Comparison of ENCODE assay signal across 8 mouse cellular contexts in genomic region chr5:149031199-149031750, GRCm38 (mm10). TPM values are rescaled to one million over a fixed set of nuclear protein-coding genes. Genes with fewer than 3 reads are reported as not detected.
DNase-seq lines count a peak whose midpoint lies in the region; ATAC-seq lines count a peak whose summit lies in the region.

No protein-coding gene starts in this region.

- peak overlapping the region; percentile 35 for H3K4me3 ChIP-seq in embryonic facial prominence, embryonic 14.5 days (ENCODE audit: low read depth, low read length)
- H3K4me3 ChIP-seq in heart, embryonic 11.5 days (ENCODE audit: low read depth, low read length), result peak overlapping the region; percentile 47
- peak overlapping the region; percentile 29 for H3K4me3 ChIP-seq in kidney, embryonic 14.5 days (ENCODE audit: low read length)
- peak overlapping the region; percentile 58 for H3K4me3 ChIP-seq in liver, embryonic 16.5 days (ENCODE audit: low read depth, low read length)
- peak overlapping the region; percentile 25 for H3K4me3 ChIP-seq in neural tube, embryonic 12.5 days
- peak overlapping the region; percentile 49 for H3K4me3 ChIP-seq in stomach, embryonic 16.5 days (replicated peaks; ENCODE audit: low read length)

- H3K9ac ChIP-seq in embryonic facial prominence, embryonic 14.5 days (ENCODE audit: low read depth, low read length), result peak overlapping the region; percentile 67
- H3K9ac ChIP-seq in heart, embryonic 11.5 days (ENCODE audit: low read depth, low read length), result peak overlapping the region; percentile 81
- peak overlapping the region; percentile 54 for H3K9ac ChIP-seq in kidney, embryonic 14.5 days (ENCODE audit: low read depth, low read length)
- peak overlapping the region; percentile 61 for H3K9ac ChIP-seq in liver, embryonic 16.5 days (ENCODE audit: low read depth, low read length)
- peak overlapping the region; percentile 59 for H3K9ac ChIP-seq in neural tube, embryonic 12.5 days
- H3K9ac ChIP-seq in stomach, embryonic 16.5 days (ENCODE audit: low read length), result peak overlapping the region; percentile 84

- DNase-seq in A20 (ENCODE audit: low read depth, low spot score), result peak; percentile 85
- peak; percentile 84 for DNase-seq in adrenal gland, postnatal 10 days
- DNase-seq in embryonic facial prominence, embryonic 14.5 days (ENCODE audit: low spot score), result peak; percentile 92

- H3K9me3 ChIP-seq in embryonic facial prominence, embryonic 14.5 days (ENCODE audit: control insufficient read depth, low read length), result no peaks in the 10 kb centered on the region
- no peaks in the 10 kb centered on the region for H3K9me3 ChIP-seq in heart, embryonic 11.5 days (replicated peaks; ENCODE audit: control insufficient read depth, low read length)
- H3K9me3 ChIP-seq in kidney, embryonic 14.5 days (ENCODE audit: control insufficient read depth, low read length), result no peaks in the 10 kb centered on the region
- H3K9me3 ChIP-seq in liver, embryonic 16.5 days (replicated peaks; ENCODE audit: control insufficient read depth, low read length), result no peaks in the 10 kb centered on the region
- H3K9me3 ChIP-seq in neural tube, embryonic 12.5 days, result 0 out of 2 replicates have a peak, but pooled peaks cover under 1% of the 10 kb centered on the region
- no peaks in the 10 kb centered on the region for H3K9me3 ChIP-seq in stomach, embryonic 16.5 days (replicated peaks; ENCODE audit: control insufficient read depth, low read length)

- H3K4me2 ChIP-seq in embryonic facial prominence, embryonic 14.5 days (ENCODE audit: low read depth, low read length), result peak overlapping the region; percentile 60
- peak overlapping the region; percentile 71 for H3K4me2 ChIP-seq in heart, embryonic 11.5 days
- peak overlapping the region; percentile 56 for H3K4me2 ChIP-seq in kidney, embryonic 14.5 days (replicated peaks; ENCODE audit: low read depth, low read length)
- peak overlapping the region; percentile 67 for H3K4me2 ChIP-seq in liver, embryonic 16.5 days (ENCODE audit: low read depth, low read length)
- H3K4me2 ChIP-seq in neural tube, embryonic 12.5 days (replicated peaks), result peak overlapping the region; percentile 61
- H3K4me2 ChIP-seq in stomach, embryonic 16.5 days (ENCODE audit: low read depth, low read length), result peak overlapping the region; percentile 70

- no peaks in the 10 kb centered on the region for H3K27me3 ChIP-seq in embryonic facial prominence, embryonic 14.5 days (replicated peaks; ENCODE audit: control insufficient read depth, insufficient read depth, low read length)
- H3K27me3 ChIP-seq in heart, embryonic 11.5 days (ENCODE audit: control insufficient read depth, insufficient read depth, low read length), result no peaks in the 10 kb centered on the region
- H3K27me3 ChIP-seq in kidney, embryonic 14.5 days (ENCODE audit: control insufficient read depth, insufficient read depth, low read length), result no peaks in the 10 kb centered on the region
- no peaks in the 10 kb centered on the region for H3K27me3 ChIP-seq in liver, embryonic 16.5 days (ENCODE audit: control insufficient read depth, insufficient read depth, low read depth, low read length)
- H3K27me3 ChIP-seq in neural tube, embryonic 12.5 days (replicated peaks), result no peaks in the 10 kb centered on the region
- H3K27me3 ChIP-seq in stomach, embryonic 16.5 days (ENCODE audit: control insufficient read depth, insufficient read depth, low read length), result no peaks in the 10 kb centered on the region

- peak overlapping the region; percentile 87 for H3K27ac ChIP-seq in embryonic facial prominence, embryonic 14.5 days (replicated peaks; ENCODE audit: low read depth, low read length)
- H3K27ac ChIP-seq in heart, embryonic 11.5 days (ENCODE audit: low read depth, low read length), result peak overlapping the region; percentile 92
- H3K27ac ChIP-seq in kidney, embryonic 14.5 days (ENCODE audit: low read depth, low read length), result peak overlapping the region; percentile 74; the same call in 1 of the 2 replicates
- H3K27ac ChIP-seq in liver, embryonic 16.5 days (ENCODE audit: low read length), result peak overlapping the region; percentile 70
- peak overlapping the region; percentile 28; the same call in 1 of the 2 replicates for H3K27ac ChIP-seq in neural tube, embryonic 12.5 days
- peak overlapping the region; percentile 94 for H3K27ac ChIP-seq in stomach, embryonic 16.5 days (ENCODE audit: low read length)

- no peaks in the 10 kb centered on the region for H3K36me3 ChIP-seq in embryonic facial prominence, embryonic 14.5 days (ENCODE audit: control insufficient read depth, insufficient read depth, low read length)
- no peaks in the 10 kb centered on the region for H3K36me3 ChIP-seq in heart, embryonic 11.5 days (ENCODE audit: control insufficient read depth, insufficient read depth, low read length)
- H3K36me3 ChIP-seq in kidney, embryonic 14.5 days (ENCODE audit: control insufficient read depth, insufficient read depth, low read length), result no peaks in the 10 kb centered on the region
- no peaks in the 10 kb centered on the region for H3K36me3 ChIP-seq in liver, embryonic 16.5 days (ENCODE audit: control insufficient read depth, insufficient read depth)
- no peaks in the 10 kb centered on the region for H3K36me3 ChIP-seq in neural tube, embryonic 12.5 days
- H3K36me3 ChIP-seq in stomach, embryonic 16.5 days (ENCODE audit: control insufficient read depth, insufficient read depth, low read length), result no peaks in the 10 kb centered on the region

- H3K4me1 ChIP-seq in embryonic facial prominence, embryonic 14.5 days (ENCODE audit: control insufficient read depth, insufficient read depth, low read length), result peaks cover 13% of the 10 kb centered on the region; the same call in 1 of the 2 replicates
- H3K4me1 ChIP-seq in heart, embryonic 11.5 days (ENCODE audit: control insufficient read depth, insufficient read depth, low read length), result peaks cover 13% of the 10 kb centered on the region
- peaks cover 5% of the 10 kb centered on the region for H3K4me1 ChIP-seq in kidney, embryonic 14.5 days (ENCODE audit: control insufficient read depth, insufficient read depth, low read length)
- peaks cover 13% of the 10 kb centered on the region for H3K4me1 ChIP-seq in liver, embryonic 16.5 days (ENCODE audit: control insufficient read depth, low read depth, low read length)
- H3K4me1 ChIP-seq in neural tube, embryonic 12.5 days, result peaks cover 17% of the 10 kb centered on the region
- peaks cover 7% of the 10 kb centered on the region for H3K4me1 ChIP-seq in stomach, embryonic 16.5 days (ENCODE audit: control insufficient read depth, insufficient read depth, low read length)

- ATAC-seq in embryonic facial prominence, embryonic 14.5 days (ENCODE audit: low read depth), result peak; percentile 91
- peak; percentile 57; the same call in 1 of the 2 replicates for ATAC-seq in heart, embryonic 11.5 days (replicated peaks; ENCODE audit: insufficient number of reproducible peaks, low FRiP score, low TSS enrichment)
- peak; percentile 71 for ATAC-seq in kidney, embryonic 14.5 days (ENCODE audit: low FRiP score, low TSS enrichment)
- peak; percentile 59 for ATAC-seq in liver, embryonic 16.5 days (ENCODE audit: low read depth)
- ATAC-seq in neural tube, embryonic 12.5 days (ENCODE audit: low FRiP score, low read depth), result peak; percentile 80
- peak; percentile 84 for ATAC-seq in stomach, embryonic 16.5 days (ENCODE audit: insufficient read depth, low FRiP score)

- 5% methylated on average over 25 of the region's 30 CpGs for WGBS in embryonic facial prominence, embryonic 14.5 days
- WGBS in heart, embryonic 11.5 days (ENCODE audit: insufficient replicate concordance), result 3% methylated on average over 29 of the region's 30 CpGs
- WGBS in kidney, embryonic 14.5 days, result 2% methylated on average over 29 of the region's 30 CpGs
- 2% methylated on average over 29 of the region's 30 CpGs for WGBS in liver, embryonic 16.5 days (ENCODE audit: insufficient replicate concordance)
- 3% methylated on average over 30 of the region's 30 CpGs for WGBS in neural tube, embryonic 12.5 days
- 2% methylated on average over 30 of the region's 30 CpGs for WGBS in stomach, embryonic 16.5 days

RNA-seq across cellular contexts. Expression of gene Gm42791, which starts 36.3 kb away (rescaled TPM):
- 1 to 10 TPM; 3.6 to 4.7 TPM for total RNA-seq in adrenal gland, postnatal 10 days (2021)
- polyA plus RNA-seq in embryonic facial prominence, embryonic 14.5 days (2014; fragmentation: Nextera tagmentation; extraction: Ambion mirVana), result 2.2 TPM in 1 of 2 replicates, not detected in the other
- polyA plus RNA-seq in heart, embryonic 11.5 days (2014; fragmentation: Nextera tagmentation; extraction: Ambion mirVana), result 2.5 TPM in 1 of 2 replicates, not detected in the other
- polyA plus RNA-seq in kidney, embryonic 14.5 days (2014; fragmentation: Nextera tagmentation; extraction: Ambion mirVana), result 0.47 TPM in 1 of 2 replicates, not detected in the other
- polyA plus RNA-seq in liver, embryonic 16.5 days (2015; fragmentation: Nextera tagmentation; extraction: Ambion mirVana), result 0.53 and 1.1 TPM in 2 replicates
- polyA plus RNA-seq in neural tube, embryonic 12.5 days (2016; fragmentation: Nextera tagmentation; extraction: Ambion mirVana), result 2.6 and 3.6 TPM in 2 replicates
- 1.6 and 2.2 TPM in 2 replicates for polyA plus RNA-seq in stomach, embryonic 16.5 days (2015; fragmentation: Nextera tagmentation; extraction: Ambion mirVana)

Comparison
In these comparisons a context has a peak if more than half of its experiments do, and no peak if none do; other contexts are left out.
1. Peak in every context shown above with its lines: DNase-seq, ATAC-seq, H3K4me3 ChIP-seq and H3K27ac ChIP-seq.
2. H3K27ac ChIP-seq: peak in every context shown above with its lines; median percentile 94 in stomach, embryonic 16.5 days; 92 in heart, embryonic 11.5 days; 87 in embryonic facial prominence, embryonic 14.5 days; 74 in kidney, embryonic 14.5 days; 70 in liver, embryonic 16.5 days; 28 in neural tube, embryonic 12.5 days.